Mouse (Mus musculus) forebrain, embryonic 11.5 days (tissue): ENCODE data around the gene Lbhd1. TPM values are rescaled to one million over a fixed set of nuclear protein-coding genes. Genes with fewer than 3 reads are reported as not detected.
A peak's percentile ranks its signal among the peaks of the same experiment; 100 is the strongest.

ENCODE experiments used
- ATAC-seq: fragments of 200-750 bp; cut with Nextera tagmentation; replicated peaks from 2 replicates; pipeline ENCODE4 v1.8.0; 2017; ENCODE audit warnings: moderate TSS enrichment; ENCODE audit not compliant: low FRiP score
- DNase-seq: peaks from one replicate; pipeline ENCODE4 v3.0.0-alpha.2; 2017; ENCODE audit warnings: low spot score
- H3K27ac ChIP-seq: fragments of 300-500 bp; sonication (generic); 2 replicates; pipeline ENCODE4 v1.5.1; 2014; ENCODE audit warnings: low read depth, low read length
- H3K27me3 ChIP-seq: fragments of 300-500 bp; sonication (generic); 2 replicates; pipeline ENCODE4 v1.6.1; 2014; ENCODE audit warnings: mild to moderate bottlenecking, low read length, mixed read lengths; ENCODE audit not compliant: control insufficient read depth, insufficient read depth
- H3K36me3 ChIP-seq: fragments of 300-500 bp; sonication (generic); 2 replicates; pipeline ENCODE4 v1.6.1; 2014; ENCODE audit warnings: mild to moderate bottlenecking, low read length, moderate library complexity, mixed read lengths; ENCODE audit not compliant: control insufficient read depth, insufficient read depth
- H3K4me1 ChIP-seq: fragments of 300-500 bp; sonication (generic); replicated peaks from 2 replicates; pipeline ENCODE4 v1.6.1; 2014; ENCODE audit warnings: low read length, mixed read lengths; ENCODE audit not compliant: control insufficient read depth, insufficient read depth
- H3K4me2 ChIP-seq: fragments of 300-500 bp; sonication (generic); 2 replicates; pipeline ENCODE4 v1.6.1; 2014; ENCODE audit warnings: low read depth, mild to moderate bottlenecking, low read length, moderate library complexity, mixed read lengths; ENCODE audit not compliant: severe bottlenecking
- H3K4me3 ChIP-seq: fragments of 300-500 bp; sonication (generic); 2 replicates; pipeline ENCODE4 v1.5.1; 2014; ENCODE audit warnings: low read depth, low read length
- H3K9ac ChIP-seq: fragments of 300-500 bp; sonication (generic); 2 replicates; pipeline ENCODE4 v1.6.1; 2014; ENCODE audit warnings: low read length
- H3K9me3 ChIP-seq: fragments of 300-500 bp; sonication (generic); 2 replicates; pipeline ENCODE4 v1.6.1; 2016; ENCODE audit warnings: low read length, mixed read lengths; ENCODE audit not compliant: control insufficient read depth
- WGBS: fragments of 180-500 bp; shearing (Covaris S2); extraction: QIAGEN DNeasy Blood & Tissue Kit; methylation state at CpG from one replicate; pipeline ENCODE4 v1.1.7; 2014; 5-methylcytosine and 5-hydroxymethylcytosine counted together
- polyA plus RNA-seq: library from polyadenylated mRNA; unstranded; fragments of >200 nt; fragmentation: Nextera tagmentation; extraction: Ambion mirVana; gene quantifications from 2 replicates; pipeline ENCODE4 v1.2.1, GENCODE M21; 2014

Lbhd1 gene
- polyA plus RNA-seq, 1 experiment from 2014 or later = 110 TPM

GRCm38 (mm10) chr19:8842961-8843360 lies 40.6 kb upstream of the Lbhd1 start:
- H3K4me1 ChIP-seq = peaks cover 16% of the 10 kb centered on the region
- H3K36me3 ChIP-seq = peaks cover 3% of the 10 kb centered on the region; the same call in 1 of the 2 replicates
- ATAC-seq = no peak
- 88% methylated on average over 6 of the region's 6 CpGs for WGBS
- DNase-seq = no peak
- no peak overlapping the region for H3K4me3 ChIP-seq
- H3K4me2 ChIP-seq = no peak overlapping the region
- H3K9ac ChIP-seq = no peak overlapping the region
- no peaks in the 10 kb centered on the region for H3K27me3 ChIP-seq
- no peaks in the 10 kb centered on the region for H3K9me3 ChIP-seq
- H3K27ac ChIP-seq = no peak overlapping the region

- peaks cover 7% of the 10 kb centered on the region; the same call in 1 of the 2 replicates for H3K4me1 ChIP-seq
- 63% methylated on average over 5 of the region's 5 CpGs for WGBS
- H3K9me3 ChIP-seq = no peaks in the 10 kb centered on the region
- DNase-seq (peak; percentile 83), ATAC-seq (no peak)
- H3K36me3 ChIP-seq = peaks cover 3% of the 10 kb centered on the region; the same call in 1 of the 2 replicates
- no peak overlapping the region for H3K4me2 ChIP-seq
- H3K27me3 ChIP-seq = no peaks in the 10 kb centered on the region
- H3K4me3 ChIP-seq = no peak overlapping the region
- no peak overlapping the region for H3K27ac ChIP-seq
- H3K9ac ChIP-seq = no peak overlapping the region
Observed at GRCm38 (mm10) chr19:8844371-8845129, 39.0 kb upstream of the Lbhd1 start.

GRCm38 (mm10) chr19:8848356-8848755 lies 35.2 kb upstream of the Lbhd1 start:
- WGBS = 70% methylated on average over 5 of the region's 5 CpGs

GRCm38 (mm10) chr19:8850402-8850901 lies 33.1 kb upstream of the Lbhd1 start, which contains the start of gene Lrrn4cl:
Gene Lrrn4cl, plus strand, starts transcription at chr19:8850768.
- H3K4me2 ChIP-seq = no peak within 1 kb of the TSS
- H3K9me3 ChIP-seq = no peaks in the 10 kb centered on the region
- ATAC-seq (no peak), DNase-seq (no peak)
- H3K4me3 ChIP-seq = no peak within 1 kb of the TSS
- no peak within 1 kb of the TSS for H3K27ac ChIP-seq
- WGBS = 39% methylated on average over 7 of the region's 7 CpGs
- no peaks in the 10 kb centered on the region for H3K4me1 ChIP-seq
- no peak within 1 kb of the TSS for H3K9ac ChIP-seq
- H3K27me3 ChIP-seq = no peaks in the 10 kb centered on the region
- peaks cover 3% of the 10 kb centered on the region; the same call in 1 of the 2 replicates for H3K36me3 ChIP-seq

More at GRCm38 (mm10) chr19:8848356-8848755, 35.2 kb upstream of the Lbhd1 start:
- peaks cover 3% of the 10 kb centered on the region; the same call in 1 of the 2 replicates for H3K36me3 ChIP-seq
- no peak for ATAC-seq
- no peak overlapping the region for H3K27ac ChIP-seq
- no peak overlapping the region for H3K9ac ChIP-seq
- H3K9me3 ChIP-seq = no peaks in the 10 kb centered on the region
- no peak for DNase-seq
- no peaks in the 10 kb centered on the region for H3K4me1 ChIP-seq
- no peaks in the 10 kb centered on the region for H3K27me3 ChIP-seq
- no peak overlapping the region for H3K4me2 ChIP-seq
- no peak overlapping the region for H3K4me3 ChIP-seq

- no peak for ATAC-seq
- Histone ChIP-seq H3K36me3 (no peaks in the 10 kb centered on the region), H3K27ac (no peak overlapping the region), H3K4me1 (no peaks in the 10 kb centered on the region), H3K27me3 (no peaks in the 10 kb centered on the region), H3K4me3 (no peak overlapping the region), H3K9ac (no peak overlapping the region), H3K4me2 (no peak overlapping the region), H3K9me3 (no peaks in the 10 kb centered on the region)
- DNase-seq = no peak
- 58% methylated on average over 7 of the region's 7 CpGs for WGBS
Observed at GRCm38 (mm10) chr19:8851639-8852038, 31.9 kb upstream of the Lbhd1 start.

GRCm38 (mm10) chr19:8852236-8852928 lies 31.1 kb upstream of the Lbhd1 start:
- Histone ChIP-seq H3K4me2 (no peak overlapping the region), H3K27ac (no peak overlapping the region), H3K9ac (no peak overlapping the region), H3K4me1 (no peaks in the 10 kb centered on the region), H3K27me3 (no peaks in the 10 kb centered on the region), H3K36me3 (no peaks in the 10 kb centered on the region), H3K9me3 (no peaks in the 10 kb centered on the region), H3K4me3 (no peak overlapping the region)
- no peak for DNase-seq
- no peak for ATAC-seq
- 65% methylated on average over 10 of the region's 10 CpGs for WGBS

GRCm38 (mm10) chr19:8853117-8853516 lies 30.4 kb upstream of the Lbhd1 start:
- H3K4me3 ChIP-seq = no peak overlapping the region
- ATAC-seq (no peak), DNase-seq (no peak)
- no peaks in the 10 kb centered on the region for H3K36me3 ChIP-seq
- 87% methylated on average over 3 of the region's 3 CpGs for WGBS
- H3K9me3 ChIP-seq = no peaks in the 10 kb centered on the region
- H3K9ac ChIP-seq = no peak overlapping the region
- no peak overlapping the region for H3K27ac ChIP-seq
- no peaks in the 10 kb centered on the region for H3K4me1 ChIP-seq
- H3K27me3 ChIP-seq = no peaks in the 10 kb centered on the region
- H3K4me2 ChIP-seq = no peak overlapping the region

GRCm38 (mm10) chr19:8857689-8858088 lies 25.8 kb upstream of the Lbhd1 start:
- no peak for ATAC-seq
- WGBS = 46% methylated on average over 4 of the region's 4 CpGs

More at GRCm38 (mm10) chr19:8857689-8858088, 25.8 kb upstream of the Lbhd1 start:
- Histone ChIP-seq H3K9ac (no peak overlapping the region), H3K4me3 (no peak overlapping the region), H3K27me3 (no peaks in the 10 kb centered on the region), H3K4me1 (no peaks in the 10 kb centered on the region), H3K4me2 (no peak overlapping the region), H3K9me3 (no peaks in the 10 kb centered on the region), H3K36me3 (no peaks in the 10 kb centered on the region), H3K27ac (no peak overlapping the region)
- no peak for DNase-seq
